Mouse (Mus musculus) midbrain, embryonic 10.5 days (tissue): ENCODE measurements at regions not wholly inside any gene's neighbourhood (a gene's known extent, or its start where the extent isn't known, plus 50 kb on each side); places are given as distances from the start of the nearest gene placed in this dataset.

ENCODE experiments used
- DNase-seq: peaks from one replicate; pipeline ENCODE4 v3.0.0-alpha.2; 2017; ENCODE audit warnings: low spot score
- H3K27ac ChIP-seq: fragments of 300-500 bp; sonication (generic); replicated peaks from 2 replicates; pipeline ENCODE4 v1.5.1; 2016; ENCODE audit warnings: mild to moderate bottlenecking
- H3K27me3 ChIP-seq: fragments of 300-500 bp; sonication (generic); 2 replicates; pipeline ENCODE4 v1.6.1; 2016; ENCODE audit warnings: low read depth, mild to moderate bottlenecking; ENCODE audit not compliant: poor library complexity, severe bottlenecking
- H3K36me3 ChIP-seq: fragments of 300-500 bp; sonication (generic); 2 replicates; pipeline ENCODE4 v1.6.1; 2016; ENCODE audit warnings: mild to moderate bottlenecking, moderate library complexity
- H3K4me1 ChIP-seq: fragments of 300-500 bp; sonication (generic); 2 replicates; pipeline ENCODE4 v1.6.1; 2016
- H3K4me3 ChIP-seq: fragments of 300-500 bp; sonication (generic); 2 replicates; pipeline ENCODE4 v1.5.1; 2016; ENCODE audit warnings: mild to moderate bottlenecking, moderate library complexity
- H3K9me3 ChIP-seq: fragments of 300-500 bp; sonication (generic); replicated peaks from 2 replicates; pipeline ENCODE4 v1.6.1; 2016; ENCODE audit warnings: mild to moderate bottlenecking
- WGBS: fragments of 180-500 bp; shearing (Covaris S2); methylation state at CpG from one replicate; pipeline ENCODE4 v1.1.7; 2016; 5-methylcytosine and 5-hydroxymethylcytosine counted together

- Histone ChIP-seq H3K27ac (no peak overlapping the region), H3K27me3 (no peaks in the 10 kb centered on the region), H3K9me3 (no peaks in the 10 kb centered on the region), H3K4me3 (no peak overlapping the region), H3K36me3 (no peaks in the 10 kb centered on the region), H3K4me1 (no peaks in the 10 kb centered on the region)
- no peak for DNase-seq
- WGBS, result 75% methylated on average over 3 of the region's 3 CpGs
Measured at GRCm38 (mm10) chr6:18651319-18651718, 136.7 kb upstream of the Cttnbp2 start.

- DNase-seq, result no peak
- no peak overlapping the region for H3K27ac ChIP-seq
- H3K9me3 ChIP-seq, result no peaks in the 10 kb centered on the region
- H3K36me3 ChIP-seq, result no peaks in the 10 kb centered on the region
- H3K4me1 ChIP-seq, result no peaks in the 10 kb centered on the region
- WGBS, result 69% methylated on average over 12 of the region's 12 CpGs
- H3K4me3 ChIP-seq, result no peak overlapping the region
- no peaks in the 10 kb centered on the region for H3K27me3 ChIP-seq
Measured at GRCm38 (mm10) chr6:18652006-18652601, 137.5 kb upstream of the Cttnbp2 start.

- Histone ChIP-seq H3K27ac (no peak overlapping the region), H3K4me3 (no peak overlapping the region), H3K36me3 (no peaks in the 10 kb centered on the region), H3K4me1 (no peaks in the 10 kb centered on the region), H3K9me3 (no peaks in the 10 kb centered on the region), H3K27me3 (no peaks in the 10 kb centered on the region)
- WGBS, result 48% methylated on average over 6 of the region's 6 CpGs
- no peak for DNase-seq
Measured at GRCm38 (mm10) chr6:18654275-18654674, 139.6 kb upstream of the Cttnbp2 start.

- no peak for DNase-seq
- Histone ChIP-seq H3K4me1 (no peaks in the 10 kb centered on the region), H3K36me3 (no peaks in the 10 kb centered on the region), H3K4me3 (no peak overlapping the region), H3K9me3 (no peaks in the 10 kb centered on the region), H3K27ac (no peak overlapping the region), H3K27me3 (no peaks in the 10 kb centered on the region)
- 84% methylated on average over 4 of the region's 4 CpGs for WGBS
Measured at GRCm38 (mm10) chr6:18656202-18656601, 141.6 kb upstream of the Cttnbp2 start.

GRCm38 (mm10) chr6:18656772-18657401 is 142.2 kb upstream of the Cttnbp2 start:
- H3K36me3 ChIP-seq, result no peaks in the 10 kb centered on the region
- H3K27ac ChIP-seq, result no peak overlapping the region
- no peaks in the 10 kb centered on the region for H3K4me1 ChIP-seq
- DNase-seq, result no peak
- no peaks in the 10 kb centered on the region for H3K27me3 ChIP-seq
- H3K4me3 ChIP-seq, result no peak overlapping the region
- no peaks in the 10 kb centered on the region for H3K9me3 ChIP-seq
- WGBS, result 90% methylated on average over 7 of the region's 7 CpGs

DNA sequence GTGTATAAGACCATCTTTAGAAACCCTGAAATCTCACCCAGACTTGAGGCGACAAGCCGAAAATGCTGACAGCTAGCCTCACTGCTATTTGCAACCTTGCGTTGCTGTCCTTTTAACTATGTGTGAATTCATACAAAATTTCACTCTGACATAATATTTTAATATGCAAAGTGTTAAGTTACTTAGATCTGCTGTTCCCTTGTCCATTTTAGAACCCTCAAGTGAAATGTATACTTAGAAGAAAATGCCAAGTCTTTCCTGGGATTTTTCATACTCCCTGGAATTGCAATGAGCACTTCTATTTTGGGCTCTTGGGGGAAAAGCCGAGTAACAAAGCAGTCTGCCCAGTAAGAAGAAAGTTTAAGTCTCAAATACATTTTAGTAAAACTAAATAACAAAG is 150.0 kb upstream of the Cttnbp2 start:
- Histone ChIP-seq H3K4me1 (no peaks in the 10 kb centered on the region), H3K27ac (no peak overlapping the region), H3K4me3 (no peak overlapping the region)

GRCm38 (mm10) chr6:18665992-18666391 is 151.3 kb upstream of the Cttnbp2 start:
- no peaks in the 10 kb centered on the region for H3K4me1 ChIP-seq
- H3K9me3 ChIP-seq, result no peaks in the 10 kb centered on the region
- H3K27me3 ChIP-seq, result no peaks in the 10 kb centered on the region
- H3K36me3 ChIP-seq, result no peaks in the 10 kb centered on the region
- 87% methylated on average over 4 of the region's 4 CpGs for WGBS
- no peak overlapping the region for H3K4me3 ChIP-seq
- DNase-seq, result no peak
- H3K27ac ChIP-seq, result no peak overlapping the region

More for the DNA sequence above, 150.0 kb upstream of the Cttnbp2 start:
- Histone ChIP-seq H3K9me3 (no peaks in the 10 kb centered on the region), H3K36me3 (no peaks in the 10 kb centered on the region), H3K27me3 (no peaks in the 10 kb centered on the region)
- 93% methylated on average over 4 of the region's 4 CpGs for WGBS
- no peak for DNase-seq

GRCm38 (mm10) chr6:18666543-18666942 is 151.9 kb upstream of the Cttnbp2 start:
- Histone ChIP-seq H3K4me1 (no peaks in the 10 kb centered on the region), H3K4me3 (no peak overlapping the region), H3K27ac (no peak overlapping the region), H3K27me3 (no peaks in the 10 kb centered on the region), H3K9me3 (no peaks in the 10 kb centered on the region), H3K36me3 (no peaks in the 10 kb centered on the region)
- DNase-seq, result no peak
- WGBS, result 79% methylated on average over 4 of the region's 4 CpGs

DNA sequence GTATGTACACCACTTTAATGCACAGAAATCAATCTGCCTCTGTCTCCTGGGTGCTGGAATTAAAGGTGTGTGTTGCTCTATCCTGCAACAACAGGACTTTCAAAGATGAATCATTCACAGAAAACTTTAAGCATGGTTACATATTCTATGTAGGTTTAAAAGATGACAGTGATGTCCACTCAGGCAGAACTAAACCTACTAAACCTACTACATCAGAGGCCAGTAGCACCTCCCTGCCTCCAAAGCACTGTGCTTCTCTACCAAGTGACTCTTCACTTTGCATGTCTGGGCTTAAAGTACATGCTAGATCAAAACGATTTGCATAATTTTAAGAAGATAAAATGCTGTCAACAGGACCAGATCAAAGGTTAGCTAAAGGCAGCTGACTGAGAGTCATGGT is 156.0 kb upstream of the Cttnbp2 start:
- Histone ChIP-seq H3K36me3 (no peaks in the 10 kb centered on the region), H3K9me3 (no peaks in the 10 kb centered on the region), H3K27me3 (no peaks in the 10 kb centered on the region), H3K4me1 (no peaks in the 10 kb centered on the region), H3K27ac (no peak overlapping the region), H3K4me3 (no peak overlapping the region)
- no peak for DNase-seq
- WGBS, result 87% methylated on average over 1 of the region's 1 CpGs

GRCm38 (mm10) chr6:18674584-18675250 is 160.1 kb upstream of the Cttnbp2 start:
- Histone ChIP-seq H3K27me3 (no peaks in the 10 kb centered on the region), H3K36me3 (no peaks in the 10 kb centered on the region), H3K27ac (no peak overlapping the region), H3K4me1 (no peaks in the 10 kb centered on the region), H3K4me3 (no peak overlapping the region), H3K9me3 (no peaks in the 10 kb centered on the region)
- no peak for DNase-seq
- WGBS, result 83% methylated on average over 5 of the region's 5 CpGs

DNA sequence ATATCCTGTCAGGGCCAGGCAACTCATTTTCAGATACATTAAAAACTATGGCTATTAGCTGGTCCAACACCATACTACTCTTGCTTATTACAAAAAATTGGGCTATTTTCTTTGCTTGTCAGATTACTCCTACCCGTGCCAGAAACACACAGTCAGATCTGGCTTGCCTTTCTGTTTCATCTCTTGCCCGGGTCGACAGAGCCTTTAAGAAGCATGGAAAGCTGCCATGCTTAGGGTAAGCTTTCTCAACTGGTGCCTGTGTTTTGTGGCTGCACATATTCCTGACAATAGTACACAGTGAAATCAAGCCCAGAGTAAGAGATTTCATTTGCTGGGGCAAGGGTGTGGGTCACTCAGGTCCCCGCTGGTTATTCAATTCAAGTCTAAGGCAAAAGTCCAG is 162.5 kb upstream of the Cttnbp2 start:
- no peak overlapping the region for H3K27ac ChIP-seq
- 89% methylated on average over 4 of the region's 4 CpGs for WGBS
- no peaks in the 10 kb centered on the region for H3K36me3 ChIP-seq
- H3K9me3 ChIP-seq, result no peaks in the 10 kb centered on the region
- no peak overlapping the region for H3K4me3 ChIP-seq
- H3K27me3 ChIP-seq, result no peaks in the 10 kb centered on the region
- no peaks in the 10 kb centered on the region for H3K4me1 ChIP-seq
- DNase-seq, result no peak

GRCm38 (mm10) chr6:18680712-18681111 is 166.1 kb upstream of the Cttnbp2 start:
- DNase-seq, result no peak
- no peaks in the 10 kb centered on the region for H3K4me1 ChIP-seq
- no peaks in the 10 kb centered on the region for H3K36me3 ChIP-seq
- H3K4me3 ChIP-seq, result no peak overlapping the region
- H3K9me3 ChIP-seq, result no peaks in the 10 kb centered on the region
- H3K27me3 ChIP-seq, result no peaks in the 10 kb centered on the region
- no peak overlapping the region for H3K27ac ChIP-seq

GRCm38 (mm10) chr6:18682043-18682442 is 166.3 kb upstream of the Lsm8 start:
- 85% methylated on average over 6 of the region's 6 CpGs for WGBS
- no peak for DNase-seq
- H3K4me1 ChIP-seq, result no peaks in the 10 kb centered on the region
- no peak overlapping the region for H3K4me3 ChIP-seq
- no peak overlapping the region for H3K27ac ChIP-seq
- no peaks in the 10 kb centered on the region for H3K27me3 ChIP-seq
- no peaks in the 10 kb centered on the region for H3K36me3 ChIP-seq
- no peaks in the 10 kb centered on the region for H3K9me3 ChIP-seq
